Mouse (Mus musculus) midbrain, embryonic 12.5 days (tissue): ENCODE measurements around the gene Tex9. TPM values are rescaled to one million over a fixed set of nuclear protein-coding genes. Genes with fewer than 3 reads are reported as not detected.

Experiments
- ATAC-seq: fragments of 200-750 bp; cut with Nextera tagmentation; 2 replicates; pipeline ENCODE4 v1.8.0; 2017; ENCODE audit warnings: low read depth, moderate TSS enrichment, moderate library complexity; ENCODE audit not compliant: low FRiP score
- H3K27ac ChIP-seq: fragments of 300-500 bp; sonication (generic); replicated peaks from 2 replicates; pipeline ENCODE4 v1.5.1; 2016; ENCODE audit warnings: mild to moderate bottlenecking
- H3K27me3 ChIP-seq: fragments of 300-500 bp; sonication (generic); 2 replicates; pipeline ENCODE4 v1.6.1; 2016; ENCODE audit warnings: mild to moderate bottlenecking
- H3K36me3 ChIP-seq: fragments of 300-500 bp; sonication (generic); 2 replicates; pipeline ENCODE4 v1.6.1; 2016
- H3K4me1 ChIP-seq: fragments of 300-500 bp; sonication (generic); 2 replicates; pipeline ENCODE4 v1.6.1; 2016
- H3K4me2 ChIP-seq: fragments of 300-500 bp; sonication (generic); replicated peaks from 2 replicates; pipeline ENCODE4 v1.6.1; 2016; ENCODE audit warnings: mild to moderate bottlenecking, moderate library complexity
- H3K4me3 ChIP-seq: fragments of 300-500 bp; sonication (generic); 2 replicates; pipeline ENCODE4 v1.5.1; 2016; ENCODE audit warnings: mild to moderate bottlenecking
- H3K9ac ChIP-seq: fragments of 300-500 bp; sonication (generic); replicated peaks from 2 replicates; pipeline ENCODE4 v1.6.1; 2016; ENCODE audit warnings: mild to moderate bottlenecking, moderate library complexity
- H3K9me3 ChIP-seq: fragments of 300-500 bp; sonication (generic); 2 replicates; pipeline ENCODE4 v1.6.1; 2016; ENCODE audit warnings: mild to moderate bottlenecking
- WGBS: fragments of 180-500 bp; shearing (Covaris S2); methylation state at CpG from one replicate; pipeline ENCODE4 v1.1.7; 2016; 5-methylcytosine and 5-hydroxymethylcytosine counted together
- polyA plus RNA-seq: library from polyadenylated mRNA; unstranded; fragments of >200 nt; fragmentation: Nextera tagmentation; extraction: Ambion mirVana; gene quantifications from 2 replicates; pipeline ENCODE4 v1.2.1, GENCODE M21; 2016

The Tex9 gene
- polyA plus RNA-seq, 1 experiment from 2014 or later = 60.9 TPM

DNA sequence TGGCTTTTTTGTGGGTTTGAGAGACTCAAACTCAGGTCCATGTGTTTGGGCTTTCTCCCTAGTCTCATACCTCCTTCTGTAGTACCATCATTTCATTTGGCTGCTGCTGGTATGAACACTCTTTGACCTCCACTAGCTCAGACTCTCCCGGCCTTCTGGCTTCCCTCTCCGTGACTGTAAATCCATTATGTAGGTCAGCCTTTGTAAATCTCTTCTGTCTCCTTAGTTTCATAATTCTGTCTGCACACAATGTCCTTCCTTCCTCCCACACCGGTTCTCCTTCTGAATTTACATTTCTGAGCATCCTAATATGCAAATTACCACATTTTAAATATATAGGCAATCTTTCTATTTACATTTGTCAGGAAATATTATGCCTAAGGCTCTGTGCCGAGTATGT lies 64.2 kb downstream of the Tex9 start:
- H3K36me3 ChIP-seq = no peaks in the 10 kb centered on the region
- no peaks in the 10 kb centered on the region for H3K27me3 ChIP-seq
- H3K9me3 ChIP-seq = no peaks in the 10 kb centered on the region
- no peak for ATAC-seq
- H3K9ac ChIP-seq = no peak overlapping the region
- no peaks in the 10 kb centered on the region for H3K4me1 ChIP-seq
- 72% methylated on average over 4 of the region's 4 CpGs for WGBS
- no peak overlapping the region for H3K4me3 ChIP-seq
- no peak overlapping the region for H3K4me2 ChIP-seq
- H3K27ac ChIP-seq = no peak overlapping the region

DNA sequence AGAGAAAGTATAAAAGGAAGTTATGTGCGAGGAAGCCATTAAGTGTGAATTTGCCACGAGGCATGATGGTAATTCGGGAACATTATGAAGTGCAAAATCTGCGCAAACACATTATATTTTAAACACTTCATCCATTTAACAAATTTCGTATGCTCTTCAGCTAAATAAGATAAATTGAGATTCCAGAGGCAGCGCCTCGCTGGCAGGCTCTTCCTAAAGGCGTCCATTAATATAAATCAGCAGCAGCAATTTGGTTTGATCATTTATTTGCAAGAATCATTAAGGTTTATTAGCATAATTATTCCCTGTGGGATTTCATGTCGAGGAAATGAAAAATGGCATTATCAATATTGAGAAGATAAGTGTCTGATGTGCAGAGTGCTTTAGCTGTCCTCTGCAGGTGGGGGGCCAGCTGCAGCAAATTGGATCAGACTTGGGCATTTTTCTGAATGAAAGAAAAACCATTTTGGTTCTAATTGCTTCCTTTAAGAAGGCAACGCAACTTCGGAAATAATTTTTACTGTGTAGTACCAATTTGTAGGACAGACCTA lies 66.6 kb downstream of the Tex9 start:
- Histone ChIP-seq H3K9me3 (no peaks in the 10 kb centered on the region), H3K9ac (no peak overlapping the region), H3K27ac (no peak overlapping the region), H3K4me2 (no peak overlapping the region), H3K4me1 (peaks cover 17% of the 10 kb centered on the region), H3K4me3 (no peak overlapping the region), H3K36me3 (no peaks in the 10 kb centered on the region), H3K27me3 (no peaks in the 10 kb centered on the region)
- WGBS = 79% methylated on average over 11 of the region's 11 CpGs
- no peak for ATAC-seq

DNA sequence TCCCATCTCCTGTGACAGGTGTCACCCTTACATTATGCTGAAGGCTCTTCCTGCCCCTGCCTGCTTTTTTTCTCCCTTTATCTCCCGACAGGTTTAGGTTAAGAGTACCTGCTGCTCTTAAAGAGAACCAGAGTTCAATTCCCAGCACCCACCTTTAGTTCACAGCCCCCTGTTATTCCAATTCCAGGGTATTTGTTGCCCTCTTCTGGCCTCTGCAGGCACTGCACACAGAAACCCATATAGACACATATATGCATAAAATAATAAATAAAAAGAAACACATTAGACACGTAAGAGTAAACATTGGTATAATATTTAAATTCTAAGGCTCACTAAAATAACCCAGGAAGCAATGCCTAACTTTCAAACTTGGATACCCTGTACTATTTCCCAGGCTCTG lies 69.3 kb downstream of the Tex9 start:
- Histone ChIP-seq H3K4me1 (peaks cover 17% of the 10 kb centered on the region), H3K4me3 (no peak overlapping the region)
- WGBS = 77% methylated on average over 2 of the region's 2 CpGs

DNA sequence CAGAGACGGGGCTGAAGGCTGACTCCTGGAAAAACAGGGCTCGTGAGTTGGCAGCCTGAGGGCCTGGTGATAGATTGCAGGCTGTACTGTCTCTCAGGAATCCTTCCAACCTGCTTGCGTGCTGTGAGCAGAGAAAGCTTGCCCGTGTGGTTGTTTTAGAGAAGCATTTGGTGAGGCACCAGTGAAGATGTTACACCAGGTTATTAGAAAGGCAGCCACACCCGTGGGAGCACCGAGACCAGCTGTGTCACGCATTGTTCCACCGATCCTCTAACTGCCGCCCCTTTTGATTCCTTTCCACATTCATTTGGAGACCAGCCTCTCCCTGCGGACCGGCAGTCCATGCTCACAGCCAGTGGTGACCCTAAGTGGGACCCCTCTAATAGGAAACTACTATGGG lies 69.7 kb downstream of the Tex9 start:
- Histone ChIP-seq H3K36me3 (no peaks in the 10 kb centered on the region), H3K4me1 (peaks cover 17% of the 10 kb centered on the region), H3K4me3 (no peak overlapping the region), H3K27me3 (no peaks in the 10 kb centered on the region), H3K9ac (no peak overlapping the region), H3K9me3 (no peaks in the 10 kb centered on the region), H3K27ac (peak overlapping the region; percentile 61), H3K4me2 (no peak overlapping the region)
- no peak for ATAC-seq
- 70% methylated on average over 11 of the region's 11 CpGs for WGBS

More for the DNA sequence above, 69.3 kb downstream of the Tex9 start:
- ATAC-seq = no peak
- Histone ChIP-seq H3K9me3 (no peaks in the 10 kb centered on the region), H3K27me3 (no peaks in the 10 kb centered on the region), H3K27ac (no peak overlapping the region), H3K36me3 (no peaks in the 10 kb centered on the region), H3K4me2 (no peak overlapping the region), H3K9ac (no peak overlapping the region)

DNA sequence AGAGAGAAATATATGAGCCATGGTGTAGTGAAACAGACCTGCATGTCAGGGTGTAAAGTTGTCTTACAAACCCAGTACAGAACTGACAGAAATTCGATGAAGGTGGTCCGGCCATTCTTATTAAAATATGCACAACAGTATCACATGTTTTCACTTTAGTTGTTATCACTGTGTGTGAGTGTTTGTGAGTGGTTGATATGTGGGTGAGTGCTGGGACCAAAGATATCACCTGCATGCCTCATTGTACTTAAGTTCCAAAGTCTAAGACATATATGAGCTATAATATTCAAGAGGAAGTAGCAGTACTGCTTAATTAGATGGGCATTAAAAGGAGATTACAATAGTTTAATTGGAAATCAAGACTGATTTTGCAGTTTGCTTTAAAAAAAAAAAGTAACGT lies 71.5 kb downstream of the Tex9 start:
- Histone ChIP-seq H3K4me1 (peaks cover 17% of the 10 kb centered on the region), H3K27me3 (no peaks in the 10 kb centered on the region), H3K4me3 (no peak overlapping the region), H3K9ac (no peak overlapping the region), H3K36me3 (no peaks in the 10 kb centered on the region), H3K27ac (no peak overlapping the region), H3K9me3 (no peaks in the 10 kb centered on the region), H3K4me2 (no peak overlapping the region)
- 83% methylated on average over 3 of the region's 3 CpGs for WGBS
- no peak for ATAC-seq

DNA sequence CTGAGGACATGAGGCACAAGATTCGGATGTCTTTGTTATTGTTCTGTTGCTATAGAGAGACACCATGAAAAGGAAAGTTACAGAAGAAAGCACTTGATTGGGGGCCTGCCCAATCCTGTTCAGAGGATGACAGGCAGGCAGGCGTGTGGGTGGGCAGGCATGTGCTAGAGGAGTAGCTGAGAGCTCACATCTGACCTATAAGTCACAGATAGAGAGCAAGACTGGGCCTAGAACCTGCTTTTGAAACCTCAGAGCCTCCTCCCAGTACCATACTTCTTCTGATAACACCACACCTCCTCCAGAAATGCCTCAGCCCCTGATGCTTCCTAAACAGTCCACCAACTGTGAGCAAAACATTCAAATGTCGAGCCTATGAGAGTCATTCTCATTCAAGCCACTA lies 73.6 kb downstream of the Tex9 start:
- WGBS = 83% methylated on average over 3 of the region's 3 CpGs
- Histone ChIP-seq H3K4me3 (no peak overlapping the region), H3K27ac (no peak overlapping the region), H3K4me1 (peaks cover 17% of the 10 kb centered on the region), H3K4me2 (no peak overlapping the region), H3K9me3 (no peaks in the 10 kb centered on the region), H3K9ac (no peak overlapping the region), H3K36me3 (no peaks in the 10 kb centered on the region), H3K27me3 (0 out of 2 replicates have a peak, but pooled peaks cover 5% of the 10 kb centered on the region)
- ATAC-seq = no peak

DNA sequence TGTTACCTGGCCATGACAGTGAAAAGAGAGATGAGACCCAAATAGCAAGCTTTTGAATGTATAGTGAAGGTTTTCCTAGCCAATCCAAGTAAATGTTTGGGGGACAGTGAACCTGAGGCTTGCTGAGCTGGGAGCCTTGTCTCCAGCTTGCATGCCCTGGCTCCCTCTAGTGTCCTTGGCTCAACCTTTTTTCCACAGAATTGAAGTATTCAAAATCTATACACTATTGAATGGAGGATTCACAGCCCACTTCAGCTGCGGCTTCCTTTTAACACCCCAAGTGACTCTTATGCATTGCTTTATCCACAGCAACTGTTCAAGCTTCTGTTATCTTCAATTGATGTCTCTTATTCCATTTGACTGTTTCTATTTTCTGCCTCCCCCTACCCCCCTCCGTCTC lies 80.3 kb downstream of the Tex9 start:
- Histone ChIP-seq H3K9me3 (no peaks in the 10 kb centered on the region), H3K4me1 (0 out of 2 replicates have a peak, but pooled peaks cover 4% of the 10 kb centered on the region), H3K27ac (no peak overlapping the region), H3K4me2 (no peak overlapping the region), H3K36me3 (no peaks in the 10 kb centered on the region), H3K27me3 (0 out of 2 replicates have a peak, but pooled peaks cover 6% of the 10 kb centered on the region), H3K9ac (no peak overlapping the region), H3K4me3 (no peak overlapping the region)
- WGBS = 84% methylated on average over 2 of the region's 2 CpGs
- ATAC-seq = no peak

DNA sequence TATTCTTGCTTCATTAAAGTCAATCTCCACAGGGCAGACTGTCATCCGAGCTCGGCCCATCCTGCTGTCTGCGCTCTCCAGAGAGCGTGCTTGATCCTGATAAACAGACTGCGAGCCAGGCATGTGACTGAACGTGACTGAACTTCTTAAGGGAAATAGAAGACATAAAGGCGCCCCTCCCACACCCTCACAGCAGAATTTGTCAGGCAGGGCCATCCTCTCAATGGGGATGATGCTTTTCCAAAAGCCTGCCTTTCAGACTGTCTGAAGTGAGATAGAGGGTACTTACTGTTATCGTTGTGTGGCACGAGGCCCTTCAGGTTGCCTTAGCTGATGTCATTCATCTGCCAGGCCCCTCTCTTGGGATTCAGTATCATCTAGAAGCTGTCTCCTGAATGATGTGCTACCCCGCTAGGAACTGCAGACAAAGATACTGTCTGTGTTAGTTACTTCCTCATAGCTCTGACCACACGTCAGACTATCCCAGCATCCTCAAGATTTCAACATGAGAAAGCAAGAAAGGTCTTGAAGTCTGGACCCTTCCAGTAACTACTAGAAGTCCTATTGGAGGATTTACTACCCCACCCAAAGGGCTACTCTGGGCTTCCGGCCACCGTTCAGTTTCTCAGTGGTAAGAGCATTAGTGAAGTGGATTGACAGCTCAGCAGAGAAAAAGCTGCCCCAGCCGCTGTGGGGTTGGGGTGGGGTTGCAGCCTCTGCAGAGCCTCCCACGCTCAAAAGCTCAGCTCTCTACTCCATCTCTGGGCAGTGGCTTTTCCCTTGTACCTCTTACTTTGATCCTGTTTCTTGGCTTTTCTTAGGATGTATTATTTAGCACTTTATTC lies 82.4 kb downstream of the Tex9 start:
- H3K4me3 ChIP-seq = no peak overlapping the region
- peak overlapping the region; percentile 14; the same call in 1 of the 2 replicates for H3K4me2 ChIP-seq
- H3K9me3 ChIP-seq = no peaks in the 10 kb centered on the region
- no peak overlapping the region for H3K9ac ChIP-seq
- H3K36me3 ChIP-seq = no peaks in the 10 kb centered on the region
- H3K4me1 ChIP-seq = 0 out of 2 replicates have a peak, but pooled peaks cover 4% of the 10 kb centered on the region
- peak; percentile 52 for ATAC-seq
- H3K27ac ChIP-seq = 0 out of 2 replicates have a peak overlapping the region, but pooled peaks have one; percentile 8
- H3K27me3 ChIP-seq = 0 out of 2 replicates have a peak, but pooled peaks cover 8% of the 10 kb centered on the region
- WGBS = 39% methylated on average over 15 of the region's 15 CpGs

DNA sequence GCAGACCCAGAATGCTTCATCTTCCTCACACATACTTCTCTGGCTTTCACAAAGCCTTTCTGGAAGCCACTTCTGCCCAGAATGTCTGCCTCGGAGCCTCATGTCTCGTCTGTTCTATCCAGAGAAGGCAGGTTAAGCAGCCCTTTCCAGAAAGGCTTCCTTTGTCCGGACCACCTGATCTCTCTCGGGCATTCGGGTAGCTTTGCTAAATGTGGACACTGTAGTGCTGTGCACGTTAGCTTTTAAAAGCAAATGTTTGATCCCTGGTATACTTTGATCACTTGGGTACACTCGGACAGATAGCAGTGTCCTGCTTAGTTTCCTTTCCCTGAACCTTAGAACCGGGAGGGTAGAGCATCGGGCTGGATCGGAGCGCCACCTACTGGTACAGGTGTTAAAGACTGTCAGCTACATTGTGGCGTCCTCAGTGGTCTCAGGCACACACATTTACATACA lies 83.9 kb downstream of the Tex9 start:
- H3K27ac ChIP-seq = no peak overlapping the region
- H3K4me3 ChIP-seq = peak overlapping the region; percentile 2; the same call in 1 of the 2 replicates
- H3K4me1 ChIP-seq = 0 out of 2 replicates have a peak, but pooled peaks cover 4% of the 10 kb centered on the region
- no peaks in the 10 kb centered on the region for H3K36me3 ChIP-seq
- H3K4me2 ChIP-seq = peak overlapping the region; percentile 43
- 0 out of 2 replicates have a peak, but pooled peaks cover 3% of the 10 kb centered on the region for H3K27me3 ChIP-seq
- WGBS = 11% methylated on average over 12 of the region's 12 CpGs
- no peak overlapping the region for H3K9ac ChIP-seq
- H3K9me3 ChIP-seq = no peaks in the 10 kb centered on the region
- ATAC-seq = peak; percentile 78

DNA sequence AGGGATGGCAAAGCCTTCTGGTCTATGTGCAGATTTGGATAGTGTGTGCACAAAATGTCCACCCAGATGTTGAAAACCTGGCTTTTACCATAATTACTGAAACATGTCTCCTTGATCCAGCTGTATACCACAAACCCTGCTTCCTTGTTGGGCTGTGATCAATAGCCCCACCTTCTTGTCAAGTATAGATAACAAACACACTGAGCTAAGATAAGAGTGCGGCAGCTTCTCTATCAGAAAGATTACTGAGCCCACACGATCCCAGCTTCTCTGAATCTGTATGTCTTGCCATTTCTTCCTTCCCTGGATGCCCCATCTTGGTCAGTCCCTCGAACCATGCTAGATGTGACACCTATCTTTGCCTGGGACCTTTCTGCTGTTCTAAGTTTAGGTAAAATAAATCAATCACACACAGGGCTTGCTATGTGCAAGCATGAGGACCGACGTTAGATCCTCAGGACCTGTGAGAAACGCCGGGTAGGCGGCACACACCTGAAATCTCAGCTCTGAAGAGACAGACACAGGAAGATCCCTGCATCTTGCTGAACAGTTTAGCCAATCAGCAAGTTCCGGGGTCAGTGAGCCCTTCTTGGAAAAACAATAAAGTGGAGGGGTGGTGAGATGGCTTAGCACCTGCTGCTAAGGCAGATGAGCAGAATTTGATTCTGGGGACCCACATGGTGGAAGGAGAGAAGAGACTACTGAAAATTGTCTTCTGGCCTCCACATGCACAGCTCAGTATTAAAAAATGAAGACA lies 86.0 kb downstream of the Tex9 start:
- Histone ChIP-seq H3K4me2 (no peak overlapping the region), H3K36me3 (no peaks in the 10 kb centered on the region), H3K27ac (no peak overlapping the region), H3K9ac (no peak overlapping the region), H3K4me1 (0 out of 2 replicates have a peak, but pooled peaks cover 4% of the 10 kb centered on the region), H3K9me3 (no peaks in the 10 kb centered on the region), H3K4me3 (no peak overlapping the region), H3K27me3 (0 out of 2 replicates have a peak, but pooled peaks cover 3% of the 10 kb centered on the region)
- WGBS = 88% methylated on average over 9 of the region's 9 CpGs
- no peak for ATAC-seq

DNA sequence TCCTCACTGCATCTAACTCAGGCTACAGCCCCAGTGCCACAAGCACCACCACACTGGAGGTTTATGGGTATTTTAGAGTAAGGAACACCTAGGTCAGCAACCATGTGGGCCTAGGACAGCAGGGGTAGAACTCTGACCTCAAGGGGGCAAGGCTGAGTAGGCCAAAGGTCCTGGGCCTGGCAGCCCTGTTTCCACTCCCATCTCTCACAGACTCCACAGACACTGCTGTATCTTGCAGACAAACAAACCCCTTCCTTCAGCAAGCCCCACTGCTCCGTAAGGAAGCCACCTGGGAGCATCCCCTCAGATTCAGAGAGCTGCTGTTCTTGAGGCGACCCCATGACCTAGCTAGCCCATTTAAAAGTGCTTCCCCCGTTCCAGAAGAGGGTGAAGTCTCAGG lies 87.1 kb downstream of the Tex9 start:
- ATAC-seq = no peak
- no peaks in the 10 kb centered on the region for H3K36me3 ChIP-seq
- H3K4me3 ChIP-seq = no peak overlapping the region
- 0 out of 2 replicates have a peak, but pooled peaks cover 4% of the 10 kb centered on the region for H3K4me1 ChIP-seq
- H3K4me2 ChIP-seq = no peak overlapping the region
- H3K27ac ChIP-seq = no peak overlapping the region
- 62% methylated on average over 3 of the region's 3 CpGs for WGBS
- no peaks in the 10 kb centered on the region for H3K9me3 ChIP-seq
- H3K9ac ChIP-seq = no peak overlapping the region
- 0 out of 2 replicates have a peak, but pooled peaks cover 3% of the 10 kb centered on the region for H3K27me3 ChIP-seq
